Mouse (Mus musculus): ENCODE results near the gene Pde4b. TPM values are rescaled to one million over a fixed set of nuclear protein-coding genes. Genes with fewer than 3 reads are reported as not detected.

The Pde4b gene
- polyA plus RNA-seq, 1 experiment from 2014 or later: 44.6 TPM

GRCm38 (mm10) chr4:102424104-102424503 is 336.8 kb downstream of the Pde4b start:
- no peaks in the 10 kb centered on the region for H3K9me3 ChIP-seq (ENCODE audit: control insufficient read depth, low read length)
- 89% methylated on average over 3 of the region's 3 CpGs for WGBS
- no peak for ATAC-seq (ENCODE audit: low FRiP score)

GRCm38 (mm10) chr4:102425422-102425821 is 338.1 kb downstream of the Pde4b start:
- WGBS: 65% methylated on average over 3 of the region's 3 CpGs
- no peaks in the 10 kb centered on the region for H3K9me3 ChIP-seq (ENCODE audit: control insufficient read depth, low read length)
- no peaks in the 10 kb centered on the region for H3K27me3 ChIP-seq (ENCODE audit: control insufficient read depth, insufficient read depth, low read length)
- DNase-seq (ENCODE audit: low spot score) (no peak), ATAC-seq (ENCODE audit: low FRiP score) (no peak)
- no peak overlapping the region for H3K9ac ChIP-seq
- H3K4me1 ChIP-seq (replicated peaks; ENCODE audit: control insufficient read depth, insufficient read depth, low read length): peaks cover 15% of the 10 kb centered on the region
- no peak overlapping the region for H3K4me2 ChIP-seq (replicated peaks)
- no peaks in the 10 kb centered on the region for H3K36me3 ChIP-seq (replicated peaks; ENCODE audit: control insufficient read depth, insufficient read depth)
- no peak overlapping the region for H3K27ac ChIP-seq
- H3K4me3 ChIP-seq (replicated peaks; ENCODE audit: low read length): no peak overlapping the region

More at GRCm38 (mm10) chr4:102424104-102424503, 336.8 kb downstream of the Pde4b start:
- Histone ChIP-seq H3K9ac (no peak overlapping the region), H3K4me2 (replicated peaks) (no peak overlapping the region), H3K36me3 (replicated peaks; ENCODE audit: control insufficient read depth, insufficient read depth) (no peaks in the 10 kb centered on the region), H3K4me1 (replicated peaks; ENCODE audit: control insufficient read depth, insufficient read depth, low read length) (peaks cover 8% of the 10 kb centered on the region), H3K4me3 (replicated peaks; ENCODE audit: low read length) (no peak overlapping the region), H3K27ac (no peak overlapping the region), H3K27me3 (ENCODE audit: control insufficient read depth, insufficient read depth, low read length) (no peaks in the 10 kb centered on the region)
- no peak for DNase-seq (ENCODE audit: low spot score)

- Histone ChIP-seq H3K4me1 (replicated peaks; ENCODE audit: control insufficient read depth, insufficient read depth, low read length) (peaks cover 22% of the 10 kb centered on the region), H3K9me3 (ENCODE audit: control insufficient read depth, low read length) (no peaks in the 10 kb centered on the region), H3K9ac (no peak overlapping the region), H3K27ac (no peak overlapping the region), H3K4me3 (replicated peaks; ENCODE audit: low read length) (no peak overlapping the region), H3K4me2 (replicated peaks) (no peak overlapping the region), H3K27me3 (ENCODE audit: control insufficient read depth, insufficient read depth, low read length) (no peaks in the 10 kb centered on the region), H3K36me3 (replicated peaks; ENCODE audit: control insufficient read depth, insufficient read depth) (no peaks in the 10 kb centered on the region)
- DNase-seq (ENCODE audit: low spot score) (no peak), ATAC-seq (ENCODE audit: low FRiP score) (no peak)
- 67% methylated on average over 4 of the region's 4 CpGs for WGBS
Measured at GRCm38 (mm10) chr4:102429730-102430341, 342.5 kb downstream of the Pde4b start.

- H3K9me3 ChIP-seq (ENCODE audit: control insufficient read depth, low read length): no peaks in the 10 kb centered on the region
- ATAC-seq (ENCODE audit: low FRiP score): no peak
- 43% methylated on average over 9 of the region's 9 CpGs for WGBS
- peaks cover 22% of the 10 kb centered on the region for H3K4me1 ChIP-seq (replicated peaks; ENCODE audit: control insufficient read depth, insufficient read depth, low read length)
- H3K27me3 ChIP-seq (ENCODE audit: control insufficient read depth, insufficient read depth, low read length): no peaks in the 10 kb centered on the region
- H3K27ac ChIP-seq: peak overlapping the region; percentile 47; the same call in 1 of the 2 replicates
- no peak for DNase-seq (ENCODE audit: low spot score)
- H3K4me2 ChIP-seq (replicated peaks): 0 out of 2 replicates have a peak overlapping the region, but pooled peaks have one; percentile 2
- H3K9ac ChIP-seq: no peak overlapping the region
- H3K36me3 ChIP-seq (replicated peaks; ENCODE audit: control insufficient read depth, insufficient read depth): no peaks in the 10 kb centered on the region
- H3K4me3 ChIP-seq (replicated peaks; ENCODE audit: low read length): no peak overlapping the region
Measured at GRCm38 (mm10) chr4:102432040-102432782, 344.9 kb downstream of the Pde4b start.

DNA sequence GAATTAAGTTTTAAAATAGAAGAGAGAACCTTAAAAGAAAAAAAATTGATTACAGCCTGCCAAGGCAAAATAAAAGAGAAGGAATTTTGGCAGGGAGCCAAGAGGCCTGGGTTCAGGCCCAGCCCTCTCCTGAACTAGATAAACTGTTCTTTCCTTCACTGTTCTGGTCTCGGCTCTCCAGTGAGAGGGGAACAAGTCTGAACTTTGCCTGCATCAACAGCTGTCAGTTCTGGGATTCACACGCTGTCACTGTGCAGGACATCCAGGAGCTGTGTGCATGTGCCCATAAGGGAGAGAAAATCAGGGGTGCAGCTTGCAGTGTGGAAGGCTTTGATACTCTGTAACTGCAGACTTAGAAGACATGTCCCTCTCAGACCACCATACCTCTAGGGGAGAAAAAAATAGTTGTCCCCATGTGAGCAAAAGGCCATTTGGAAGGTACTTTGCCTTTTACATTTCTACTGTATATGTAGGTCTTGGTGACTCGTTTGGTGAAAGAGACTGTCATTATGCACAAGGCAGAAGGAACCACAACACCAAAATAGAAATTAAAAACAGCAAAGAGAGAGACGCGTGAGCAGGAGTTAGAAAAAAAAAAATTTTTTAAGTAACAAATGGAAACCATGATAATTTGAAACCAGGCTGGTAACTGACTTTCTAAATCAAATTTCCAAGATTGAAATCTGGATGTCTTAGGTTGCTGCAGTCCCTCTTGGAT is 352.2 kb downstream of the Pde4b start:
- DNase-seq (ENCODE audit: low spot score): no peak
- H3K4me3 ChIP-seq (replicated peaks; ENCODE audit: low read length): no peak overlapping the region
- peaks cover 3% of the 10 kb centered on the region; the same call in 1 of the 2 replicates for H3K4me1 ChIP-seq (replicated peaks; ENCODE audit: control insufficient read depth, insufficient read depth, low read length)
- no peaks in the 10 kb centered on the region for H3K36me3 ChIP-seq (replicated peaks; ENCODE audit: control insufficient read depth, insufficient read depth)
- no peak overlapping the region for H3K4me2 ChIP-seq (replicated peaks)
- H3K27ac ChIP-seq: no peak overlapping the region
- peak; percentile 34; the same call in 1 of the 2 replicates for ATAC-seq (ENCODE audit: low FRiP score)
- WGBS: 61% methylated on average over 5 of the region's 5 CpGs
- H3K9me3 ChIP-seq (ENCODE audit: control insufficient read depth, low read length): no peaks in the 10 kb centered on the region
- H3K27me3 ChIP-seq (ENCODE audit: control insufficient read depth, insufficient read depth, low read length): no peaks in the 10 kb centered on the region
- H3K9ac ChIP-seq: no peak overlapping the region

GRCm38 (mm10) chr4:102440119-102440481 is 352.8 kb downstream of the Pde4b start:
- DNase-seq (ENCODE audit: low spot score) (no peak), ATAC-seq (ENCODE audit: low FRiP score) (no peak)
- Histone ChIP-seq H3K9ac (no peak overlapping the region), H3K4me2 (replicated peaks) (no peak overlapping the region), H3K9me3 (ENCODE audit: control insufficient read depth, low read length) (no peaks in the 10 kb centered on the region), H3K27ac (no peak overlapping the region), H3K36me3 (replicated peaks; ENCODE audit: control insufficient read depth, insufficient read depth) (no peaks in the 10 kb centered on the region), H3K4me1 (replicated peaks; ENCODE audit: control insufficient read depth, insufficient read depth, low read length) (peaks cover 3% of the 10 kb centered on the region; the same call in 1 of the 2 replicates), H3K4me3 (replicated peaks; ENCODE audit: low read length) (no peak overlapping the region), H3K27me3 (ENCODE audit: control insufficient read depth, insufficient read depth, low read length) (no peaks in the 10 kb centered on the region)
- 64% methylated on average over 4 of the region's 4 CpGs for WGBS

DNA sequence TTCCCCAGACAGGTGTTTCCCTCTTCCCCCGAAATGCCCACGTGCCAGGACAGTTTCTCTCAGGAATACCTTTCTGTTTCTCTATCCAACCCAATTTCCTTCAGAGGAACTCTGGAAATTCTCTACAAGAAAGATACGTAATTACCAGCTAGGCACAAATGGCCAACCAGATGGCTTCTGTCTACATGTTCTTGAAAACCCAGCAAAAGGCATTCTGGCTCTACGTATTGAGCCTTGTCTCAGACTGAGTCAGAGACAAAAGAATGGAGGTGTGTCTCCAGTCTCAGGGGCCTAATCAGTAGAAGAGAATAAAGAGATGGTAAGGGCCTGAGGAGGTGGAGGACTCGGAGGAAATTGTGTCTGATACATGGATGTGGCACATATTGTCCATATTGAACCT is 356.2 kb downstream of the Pde4b start:
- no peak for ATAC-seq (ENCODE audit: low FRiP score)
- no peak overlapping the region for H3K4me2 ChIP-seq (replicated peaks)
- no peak overlapping the region for H3K9ac ChIP-seq
- H3K4me1 ChIP-seq (replicated peaks; ENCODE audit: control insufficient read depth, insufficient read depth, low read length): peaks cover 3% of the 10 kb centered on the region; the same call in 1 of the 2 replicates
- no peak overlapping the region for H3K27ac ChIP-seq
- H3K36me3 ChIP-seq (replicated peaks; ENCODE audit: control insufficient read depth, insufficient read depth): no peaks in the 10 kb centered on the region
- no peak for DNase-seq (ENCODE audit: low spot score)
- no peaks in the 10 kb centered on the region for H3K27me3 ChIP-seq (ENCODE audit: control insufficient read depth, insufficient read depth, low read length)
- H3K9me3 ChIP-seq (ENCODE audit: control insufficient read depth, low read length): no peaks in the 10 kb centered on the region
- 74% methylated on average over 5 of the region's 5 CpGs for WGBS
- H3K4me3 ChIP-seq (replicated peaks; ENCODE audit: low read length): no peak overlapping the region

DNA sequence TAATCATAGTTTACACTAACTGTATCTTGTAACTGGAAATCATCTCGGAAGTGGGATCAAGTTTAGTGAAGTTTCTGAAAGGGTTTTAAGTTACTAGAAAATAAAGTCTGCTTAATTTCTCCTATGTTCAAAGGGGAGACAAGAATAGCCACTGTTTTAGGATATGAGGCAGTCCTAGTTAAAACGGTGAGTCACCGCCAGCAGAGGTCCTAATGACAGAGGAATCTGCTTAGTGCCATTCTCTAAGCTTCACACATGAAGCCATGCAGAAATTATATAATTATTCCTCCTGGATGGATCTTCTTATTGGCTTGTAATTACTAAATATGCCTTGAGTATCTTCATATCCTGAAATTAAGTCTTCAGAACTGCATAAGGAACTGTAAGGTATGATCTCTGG is 357.2 kb downstream of the Pde4b start:
- peaks cover under 1% of the 10 kb centered on the region; the same call in 1 of the 2 replicates for H3K4me1 ChIP-seq (replicated peaks; ENCODE audit: control insufficient read depth, insufficient read depth, low read length)
- no peaks in the 10 kb centered on the region for H3K9me3 ChIP-seq (ENCODE audit: control insufficient read depth, low read length)
- ATAC-seq (ENCODE audit: low FRiP score) (no peak), DNase-seq (ENCODE audit: low spot score) (no peak)
- WGBS: 68% methylated on average over 3 of the region's 3 CpGs
- H3K4me3 ChIP-seq (replicated peaks; ENCODE audit: low read length): no peak overlapping the region
- no peak overlapping the region for H3K9ac ChIP-seq
- H3K36me3 ChIP-seq (replicated peaks; ENCODE audit: control insufficient read depth, insufficient read depth): no peaks in the 10 kb centered on the region
- H3K27me3 ChIP-seq (ENCODE audit: control insufficient read depth, insufficient read depth, low read length): no peaks in the 10 kb centered on the region
- no peak overlapping the region for H3K27ac ChIP-seq
- H3K4me2 ChIP-seq (replicated peaks): no peak overlapping the region
